Mouse (Mus musculus): ENCODE data around the gene Rnasek. TPM values are rescaled to one million over a fixed set of nuclear protein-coding genes. Genes with fewer than 3 reads are reported as not detected.

Rnasek gene
- polyA plus RNA-seq, 1 experiment from 2014 or later = 443 TPM

GRCm38 (mm10) chr11:70221603-70222500 is 17.8 kb downstream of the Rnasek start:
- peak overlapping the region; percentile 48 for H3K4me3 ChIP-seq (ENCODE audit: low read length)
- WGBS = 8% methylated on average over 14 of the region's 14 CpGs
- H3K36me3 ChIP-seq (ENCODE audit: control insufficient read depth, insufficient read depth, low read length) = no peaks in the 10 kb centered on the region
- peaks cover 34% of the 10 kb centered on the region for H3K4me1 ChIP-seq (ENCODE audit: control insufficient read depth, insufficient read depth, low read depth, low read length)
- peak overlapping the region; percentile 81 for H3K9ac ChIP-seq (ENCODE audit: low read depth, low read length)
- no peaks in the 10 kb centered on the region for H3K9me3 ChIP-seq (ENCODE audit: control insufficient read depth, low read length)
- peaks cover 4% of the 10 kb centered on the region; the same call in 1 of the 2 replicates for H3K27me3 ChIP-seq (replicated peaks; ENCODE audit: control insufficient read depth, insufficient read depth, low read length)
- peak overlapping the region; percentile 85 for H3K27ac ChIP-seq (ENCODE audit: low read depth, low read length)
- peak overlapping the region; percentile 62 for H3K4me2 ChIP-seq (ENCODE audit: low read length)
- ATAC-seq = no peak

GRCm38 (mm10) chr11:70220731-70221602 is 18.7 kb downstream of the Rnasek start, which contains the start of gene Slc16a13:
Gene Slc16a13, minus strand, starts transcription at chr11:70221064.
- H3K36me3 ChIP-seq (ENCODE audit: control insufficient read depth, insufficient read depth, low read length) = no peaks in the 10 kb centered on the region
- H3K9ac ChIP-seq (ENCODE audit: low read depth, low read length) = peak within 1 kb of the TSS; percentile 81
- 0% methylated on average over 28 of the region's 28 CpGs for WGBS
- peak within 1 kb of the TSS; percentile 48 for H3K4me3 ChIP-seq (ENCODE audit: low read length)
- H3K4me1 ChIP-seq (ENCODE audit: control insufficient read depth, insufficient read depth, low read depth, low read length) = peaks cover 26% of the 10 kb centered on the region
- peak within 1 kb of the TSS; percentile 85 for H3K27ac ChIP-seq (ENCODE audit: low read depth, low read length)
- H3K4me2 ChIP-seq (ENCODE audit: low read length) = peak within 1 kb of the TSS; percentile 62
- H3K27me3 ChIP-seq (replicated peaks; ENCODE audit: control insufficient read depth, insufficient read depth, low read length) = peaks cover 8% of the 10 kb centered on the region
- H3K9me3 ChIP-seq (ENCODE audit: control insufficient read depth, low read length) = no peaks in the 10 kb centered on the region
- ATAC-seq = peak; percentile 96

DNA sequence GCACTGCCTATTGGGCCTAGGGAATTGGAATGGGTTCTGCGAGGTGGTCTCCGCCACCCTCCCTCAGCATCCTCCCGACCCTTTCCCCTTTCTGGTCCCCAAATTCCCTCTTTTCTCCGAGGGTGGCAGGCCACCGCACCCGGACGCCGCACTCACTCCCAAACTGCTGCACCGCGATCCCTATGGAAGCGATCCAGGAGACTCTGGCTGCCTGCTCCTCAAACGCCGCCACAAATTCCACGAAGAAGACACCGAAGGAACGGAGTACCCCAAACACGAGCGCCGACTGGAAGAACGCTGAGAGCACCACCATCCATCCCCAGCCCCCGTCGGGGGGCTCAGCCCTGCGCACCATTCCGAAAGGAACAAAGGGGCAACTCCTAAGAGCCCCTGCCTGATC is 19.3 kb downstream of the Rnasek start:
- ATAC-seq = no peak; the same call in 1 of the 2 replicates
- Histone ChIP-seq H3K9me3 (ENCODE audit: control insufficient read depth, low read length) (no peaks in the 10 kb centered on the region), H3K36me3 (ENCODE audit: control insufficient read depth, insufficient read depth, low read length) (no peaks in the 10 kb centered on the region), H3K4me2 (ENCODE audit: low read length) (peak overlapping the region; percentile 62), H3K27ac (ENCODE audit: low read depth, low read length) (peak overlapping the region; percentile 83), H3K4me1 (ENCODE audit: control insufficient read depth, insufficient read depth, low read depth, low read length) (peaks cover 23% of the 10 kb centered on the region), H3K9ac (ENCODE audit: low read depth, low read length) (peak overlapping the region; percentile 81), H3K4me3 (ENCODE audit: low read length) (peak overlapping the region; percentile 48), H3K27me3 (replicated peaks; ENCODE audit: control insufficient read depth, insufficient read depth, low read length) (peaks cover 13% of the 10 kb centered on the region)
- WGBS = 1% methylated on average over 21 of the region's 24 CpGs

GRCm38 (mm10) chr11:70219873-70220272 is 19.8 kb downstream of the Rnasek start:
- Histone ChIP-seq H3K4me1 (ENCODE audit: control insufficient read depth, insufficient read depth, low read depth, low read length) (peaks cover 26% of the 10 kb centered on the region), H3K27ac (ENCODE audit: low read depth, low read length) (peak overlapping the region; percentile 83), H3K9me3 (ENCODE audit: control insufficient read depth, low read length) (no peaks in the 10 kb centered on the region), H3K36me3 (ENCODE audit: control insufficient read depth, insufficient read depth, low read length) (no peaks in the 10 kb centered on the region), H3K27me3 (replicated peaks; ENCODE audit: control insufficient read depth, insufficient read depth, low read length) (peaks cover 16% of the 10 kb centered on the region), H3K4me3 (ENCODE audit: low read length) (peak overlapping the region; percentile 48), H3K4me2 (ENCODE audit: low read length) (peak overlapping the region; percentile 62), H3K9ac (ENCODE audit: low read depth, low read length) (peak overlapping the region; percentile 81)
- WGBS = 54% methylated on average over 7 of the region's 7 CpGs
- no peak for ATAC-seq

- peak overlapping the region; percentile 48 for H3K4me3 ChIP-seq (ENCODE audit: low read length)
- WGBS = 92% methylated on average over 15 of the region's 15 CpGs
- peak overlapping the region; percentile 22 for H3K9ac ChIP-seq (ENCODE audit: low read depth, low read length)
- H3K4me1 ChIP-seq (ENCODE audit: control insufficient read depth, insufficient read depth, low read depth, low read length) = peaks cover 35% of the 10 kb centered on the region
- peaks cover 16% of the 10 kb centered on the region for H3K27me3 ChIP-seq (replicated peaks; ENCODE audit: control insufficient read depth, insufficient read depth, low read length)
- peak overlapping the region; percentile 62 for H3K4me2 ChIP-seq (ENCODE audit: low read length)
- H3K36me3 ChIP-seq (ENCODE audit: control insufficient read depth, insufficient read depth, low read length) = no peaks in the 10 kb centered on the region
- H3K9me3 ChIP-seq (ENCODE audit: control insufficient read depth, low read length) = no peaks in the 10 kb centered on the region
- ATAC-seq = no peak
- no peak overlapping the region for H3K27ac ChIP-seq (ENCODE audit: low read depth, low read length)
Observed at GRCm38 (mm10) chr11:70218741-70219470, 20.7 kb downstream of the Rnasek start.

- Histone ChIP-seq H3K4me2 (ENCODE audit: low read length) (no peak overlapping the region), H3K27me3 (replicated peaks; ENCODE audit: control insufficient read depth, insufficient read depth, low read length) (peaks cover 12% of the 10 kb centered on the region)
- no peak for ATAC-seq
Observed at GRCm38 (mm10) chr11:70218039-70218438, 21.6 kb downstream of the Rnasek start.

GRCm38 (mm10) chr11:70216103-70216502 is 23.5 kb downstream of the Rnasek start:
- Histone ChIP-seq H3K4me1 (ENCODE audit: control insufficient read depth, insufficient read depth, low read depth, low read length) (peaks cover 36% of the 10 kb centered on the region), H3K36me3 (ENCODE audit: control insufficient read depth, insufficient read depth, low read length) (no peaks in the 10 kb centered on the region), H3K27me3 (replicated peaks; ENCODE audit: control insufficient read depth, insufficient read depth, low read length) (peaks cover 14% of the 10 kb centered on the region), H3K4me3 (ENCODE audit: low read length) (no peak overlapping the region), H3K27ac (ENCODE audit: low read depth, low read length) (no peak overlapping the region), H3K4me2 (ENCODE audit: low read length) (no peak overlapping the region), H3K9me3 (ENCODE audit: control insufficient read depth, low read length) (no peaks in the 10 kb centered on the region), H3K9ac (ENCODE audit: low read depth, low read length) (no peak overlapping the region)
- ATAC-seq = no peak
- 62% methylated on average over 3 of the region's 3 CpGs for WGBS

More at GRCm38 (mm10) chr11:70218039-70218438, 21.6 kb downstream of the Rnasek start:
- peaks cover 40% of the 10 kb centered on the region for H3K4me1 ChIP-seq (ENCODE audit: control insufficient read depth, insufficient read depth, low read depth, low read length)
- no peaks in the 10 kb centered on the region for H3K9me3 ChIP-seq (ENCODE audit: control insufficient read depth, low read length)
- no peak overlapping the region for H3K27ac ChIP-seq (ENCODE audit: low read depth, low read length)
- 89% methylated on average over 4 of the region's 4 CpGs for WGBS
- no peaks in the 10 kb centered on the region for H3K36me3 ChIP-seq (ENCODE audit: control insufficient read depth, insufficient read depth, low read length)
- H3K4me3 ChIP-seq (ENCODE audit: low read length) = no peak overlapping the region
- no peak overlapping the region for H3K9ac ChIP-seq (ENCODE audit: low read depth, low read length)

DNA sequence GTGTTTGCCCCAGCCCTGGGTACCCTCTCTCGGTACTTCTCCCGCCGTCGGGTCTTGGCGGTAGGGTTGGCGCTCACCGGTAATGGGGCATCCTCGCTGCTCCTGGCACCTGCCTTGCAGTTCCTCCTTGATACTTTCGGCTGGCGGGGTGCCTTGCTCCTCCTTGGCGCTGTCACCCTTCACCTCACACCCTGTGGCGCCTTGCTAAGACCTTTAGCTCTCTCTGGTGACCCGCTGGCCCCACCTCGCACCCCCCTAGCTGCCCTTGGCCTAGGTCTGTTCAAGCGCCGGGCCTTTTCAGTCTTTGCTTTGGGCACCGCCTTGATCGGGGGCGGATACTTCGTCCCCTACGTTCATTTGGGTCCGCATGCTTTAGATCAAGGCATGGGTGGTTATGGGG is 24.3 kb downstream of the Rnasek start:
- peak overlapping the region; percentile 0; the same call in 1 of the 2 replicates for H3K4me3 ChIP-seq (ENCODE audit: low read length)
- no peaks in the 10 kb centered on the region for H3K36me3 ChIP-seq (ENCODE audit: control insufficient read depth, insufficient read depth, low read length)

More for the DNA sequence above, 24.3 kb downstream of the Rnasek start:
- H3K9me3 ChIP-seq (ENCODE audit: control insufficient read depth, low read length) = no peaks in the 10 kb centered on the region
- H3K27me3 ChIP-seq (replicated peaks; ENCODE audit: control insufficient read depth, insufficient read depth, low read length) = peaks cover 14% of the 10 kb centered on the region
- peak overlapping the region; percentile 10; the same call in 1 of the 2 replicates for H3K4me2 ChIP-seq (ENCODE audit: low read length)
- peak overlapping the region; percentile 17; the same call in 1 of the 2 replicates for H3K9ac ChIP-seq (ENCODE audit: low read depth, low read length)
- peaks cover 36% of the 10 kb centered on the region for H3K4me1 ChIP-seq (ENCODE audit: control insufficient read depth, insufficient read depth, low read depth, low read length)
- no peak for ATAC-seq
- WGBS = 9% methylated on average over 22 of the region's 22 CpGs
- H3K27ac ChIP-seq (ENCODE audit: low read depth, low read length) = no peak overlapping the region
